Mouse (Mus musculus) neural tube, embryonic 15.5 days (tissue): Measurements from ENCODE around the gene Sem1. TPM values are rescaled to one million over a fixed set of nuclear protein-coding genes. Genes with fewer than 3 reads are reported as not detected.

Experiments
- ATAC-seq: fragments of 200-750 bp; cut with Nextera tagmentation; 2 replicates; pipeline ENCODE4 v1.8.0; 2017; ENCODE audit warnings: mild to moderate bottlenecking, moderate TSS enrichment, moderate library complexity; ENCODE audit not compliant: low FRiP score
- H3K27ac ChIP-seq: fragments of 300-500 bp; sonication (generic); replicated peaks from 2 replicates; pipeline ENCODE4 v1.5.1; 2015; ENCODE audit warnings: mild to moderate bottlenecking, inconsistent platforms
- H3K27me3 ChIP-seq: fragments of 300-500 bp; sonication (generic); replicated peaks from 2 replicates; pipeline ENCODE4 v1.6.1; 2015; ENCODE audit warnings: inconsistent platforms
- H3K36me3 ChIP-seq: fragments of 300-500 bp; sonication (generic); 2 replicates; pipeline ENCODE4 v1.6.1; 2015; ENCODE audit warnings: inconsistent platforms
- H3K4me1 ChIP-seq: fragments of 300-500 bp; sonication (generic); 2 replicates; pipeline ENCODE4 v1.6.1; 2015; ENCODE audit warnings: inconsistent platforms
- H3K4me2 ChIP-seq: fragments of 300-500 bp; sonication (generic); 2 replicates; pipeline ENCODE4 v1.6.1; 2015; ENCODE audit warnings: inconsistent platforms, mild to moderate bottlenecking, moderate library complexity
- H3K4me3 ChIP-seq: fragments of 300-500 bp; sonication (generic); replicated peaks from 2 replicates; pipeline ENCODE4 v1.5.1; 2015; ENCODE audit warnings: mild to moderate bottlenecking, inconsistent platforms
- H3K9ac ChIP-seq: fragments of 300-500 bp; sonication (generic); replicated peaks from 2 replicates; pipeline ENCODE4 v1.6.1; 2015; ENCODE audit warnings: mild to moderate bottlenecking, inconsistent platforms
- H3K9me3 ChIP-seq: fragments of 300-500 bp; sonication (generic); replicated peaks from 2 replicates; pipeline ENCODE4 v1.6.1; 2016; ENCODE audit warnings: inconsistent platforms
- WGBS: fragments of 180-500 bp; shearing (Covaris S2); methylation state at CpG from one replicate; pipeline ENCODE4 v1.1.7; 2015; ENCODE audit warnings: mixed read lengths; 5-methylcytosine and 5-hydroxymethylcytosine counted together
- polyA plus RNA-seq: library from polyadenylated mRNA; unstranded; fragments of >200 nt; fragmentation: Nextera tagmentation; extraction: Ambion mirVana; gene quantifications from 2 replicates; pipeline ENCODE4 v1.2.1, GENCODE M21; 2015

Gene Sem1
- 149 and 163 TPM in 2 replicates for polyA plus RNA-seq

GRCm38 (mm10) chr6:6578304-6579149 lies at the start of gene Sem1:
Gene Sem1, minus strand, starts transcription at chr6:6578663.
- no peaks in the 10 kb centered on the region for H3K27me3 ChIP-seq
- peaks cover 16% of the 10 kb centered on the region for H3K4me1 ChIP-seq
- peak; percentile 99 for ATAC-seq
- peak within 1 kb of the TSS; percentile 69 for H3K4me2 ChIP-seq
- WGBS, result 1% methylated on average over 59 of the region's 59 CpGs
- H3K9me3 ChIP-seq, result no peaks in the 10 kb centered on the region
- H3K27ac ChIP-seq, result peak within 1 kb of the TSS; percentile 91
- H3K4me3 ChIP-seq, result peak within 1 kb of the TSS; percentile 95
- H3K9ac ChIP-seq, result peak within 1 kb of the TSS; percentile 98
- no peaks in the 10 kb centered on the region for H3K36me3 ChIP-seq

- Histone ChIP-seq H3K9me3 (no peaks in the 10 kb centered on the region), H3K4me2 (no peak overlapping the region), H3K9ac (no peak overlapping the region), H3K4me1 (no peaks in the 10 kb centered on the region), H3K36me3 (no peaks in the 10 kb centered on the region), H3K27ac (no peak overlapping the region), H3K27me3 (no peaks in the 10 kb centered on the region), H3K4me3 (no peak overlapping the region)
- WGBS, result 67% methylated on average over 16 of the region's 16 CpGs
- ATAC-seq, result no peak
These were observed 44.6 kb upstream of the Sem1 start for GRCm38 (mm10) chr6:6622846-6623749.

GRCm38 (mm10) chr6:6603561-6604544 lies 25.4 kb upstream of the Sem1 start:
- no peak overlapping the region for H3K9ac ChIP-seq
- no peak overlapping the region for H3K27ac ChIP-seq
- 38% methylated on average over 8 of the region's 8 CpGs for WGBS
- 0 out of 2 replicates have a peak, but pooled peaks have one; percentile 65 for ATAC-seq
- no peaks in the 10 kb centered on the region for H3K36me3 ChIP-seq
- peaks cover 5% of the 10 kb centered on the region; the same call in 1 of the 2 replicates for H3K4me1 ChIP-seq
- no peaks in the 10 kb centered on the region for H3K9me3 ChIP-seq
- no peak overlapping the region for H3K4me2 ChIP-seq
- no peaks in the 10 kb centered on the region for H3K27me3 ChIP-seq
- no peak overlapping the region for H3K4me3 ChIP-seq

GRCm38 (mm10) chr6:6586313-6586712 lies 7.8 kb upstream of the Sem1 start:
- no peak overlapping the region for H3K9ac ChIP-seq
- no peaks in the 10 kb centered on the region for H3K9me3 ChIP-seq
- ATAC-seq, result no peak
- no peaks in the 10 kb centered on the region for H3K36me3 ChIP-seq
- H3K4me2 ChIP-seq, result no peak overlapping the region
- no peaks in the 10 kb centered on the region for H3K27me3 ChIP-seq
- no peak overlapping the region for H3K4me3 ChIP-seq
- WGBS, result 87% methylated on average over 2 of the region's 2 CpGs
- no peak overlapping the region for H3K27ac ChIP-seq
- no peaks in the 10 kb centered on the region for H3K4me1 ChIP-seq

- ATAC-seq, result no peak
- Histone ChIP-seq H3K9ac (no peak overlapping the region), H3K27ac (no peak overlapping the region), H3K27me3 (no peaks in the 10 kb centered on the region), H3K4me1 (peaks cover 6% of the 10 kb centered on the region), H3K4me2 (no peak overlapping the region), H3K36me3 (no peaks in the 10 kb centered on the region), H3K4me3 (no peak overlapping the region), H3K9me3 (no peaks in the 10 kb centered on the region)
- 88% methylated on average over 2 of the region's 2 CpGs for WGBS
These were observed 3.4 kb upstream of the Sem1 start for GRCm38 (mm10) chr6:6581849-6582248.

- H3K27me3 ChIP-seq, result no peaks in the 10 kb centered on the region
- peak overlapping the region; percentile 91 for H3K27ac ChIP-seq
- no peaks in the 10 kb centered on the region for H3K9me3 ChIP-seq
- peak overlapping the region; percentile 69 for H3K4me2 ChIP-seq
- H3K4me1 ChIP-seq, result peaks cover 16% of the 10 kb centered on the region
- ATAC-seq, result peak; percentile 77
- no peaks in the 10 kb centered on the region for H3K36me3 ChIP-seq
- WGBS, result 3% methylated on average over 17 of the region's 17 CpGs
- peak overlapping the region; percentile 95 for H3K4me3 ChIP-seq
- H3K9ac ChIP-seq, result peak overlapping the region; percentile 98
These were observed 650 bp downstream of the Sem1 start for GRCm38 (mm10) chr6:6577741-6578284.

GRCm38 (mm10) chr6:6577291-6577690 lies 1.2 kb downstream of the Sem1 start:
- no peak for ATAC-seq
- Histone ChIP-seq H3K27ac (no peak overlapping the region), H3K9ac (peak overlapping the region; percentile 98), H3K4me1 (peaks cover 16% of the 10 kb centered on the region), H3K9me3 (no peaks in the 10 kb centered on the region), H3K36me3 (no peaks in the 10 kb centered on the region), H3K27me3 (no peaks in the 10 kb centered on the region), H3K4me3 (peak overlapping the region; percentile 95), H3K4me2 (peak overlapping the region; percentile 69)
- 64% methylated on average over 3 of the region's 3 CpGs for WGBS

GRCm38 (mm10) chr6:6575796-6576195 lies 2.7 kb downstream of the Sem1 start:
- 85% methylated on average over 4 of the region's 4 CpGs for WGBS

GRCm38 (mm10) chr6:6568436-6568835 lies 10.0 kb downstream of the Sem1 start:
- Histone ChIP-seq H3K9ac (no peak overlapping the region), H3K4me2 (no peak overlapping the region), H3K27ac (no peak overlapping the region), H3K4me1 (peaks cover 2% of the 10 kb centered on the region; the same call in 1 of the 2 replicates), H3K27me3 (no peaks in the 10 kb centered on the region), H3K36me3 (no peaks in the 10 kb centered on the region), H3K9me3 (no peaks in the 10 kb centered on the region), H3K4me3 (no peak overlapping the region)
- no peak for ATAC-seq
- 76% methylated on average over 3 of the region's 3 CpGs for WGBS

More at GRCm38 (mm10) chr6:6575796-6576195, 2.7 kb downstream of the Sem1 start:
- H3K36me3 ChIP-seq, result no peaks in the 10 kb centered on the region
- H3K4me1 ChIP-seq, result peaks cover 17% of the 10 kb centered on the region
- no peak for ATAC-seq
- H3K9ac ChIP-seq, result no peak overlapping the region
- no peaks in the 10 kb centered on the region for H3K27me3 ChIP-seq
- no peak overlapping the region for H3K27ac ChIP-seq
- H3K9me3 ChIP-seq, result no peaks in the 10 kb centered on the region
- no peak overlapping the region for H3K4me2 ChIP-seq
- H3K4me3 ChIP-seq, result no peak overlapping the region

GRCm38 (mm10) chr6:6563691-6564090 lies 14.8 kb downstream of the Sem1 start:
- Histone ChIP-seq H3K36me3 (no peaks in the 10 kb centered on the region), H3K27ac (no peak overlapping the region), H3K27me3 (no peaks in the 10 kb centered on the region), H3K4me1 (no peaks in the 10 kb centered on the region), H3K4me3 (no peak overlapping the region), H3K4me2 (no peak overlapping the region), H3K9ac (no peak overlapping the region), H3K9me3 (no peaks in the 10 kb centered on the region)
- ATAC-seq, result no peak
- WGBS, result 86% methylated on average over 5 of the region's 5 CpGs
